Mouse (Mus musculus) cerebral cortex, adult 2 months (tissue): ENCODE data around the gene Nxpe5.

ENCODE experiments used
- WGBS: fragments of 180-500 bp; shearing (Covaris S2); methylation state at CpG from one replicate; pipeline ENCODE4 v1.1.7; 2018; 5-methylcytosine and 5-hydroxymethylcytosine counted together

The Nxpe5 gene

GRCm38 (mm10) chr5:138225700-138226099 lies at the start of gene Nxpe5:
Nxpe5 (plus strand) TSS chr5:138225898.
- WGBS: 72% methylated on average over 2 of the region's 2 CpGs

- WGBS: under 1% methylated on average over 31 of the region's 31 CpGs
Measured at GRCm38 (mm10) chr5:138186950-138187638, 38.6 kb upstream of the Nxpe5 start, which contains the start of the genes Taf6 and Cnpy4. Taf6 (minus strand) TSS chr5:138187451. Cnpy4 (plus strand) TSS chr5:138187485.

GRCm38 (mm10) chr5:138187661-138188306 lies 37.9 kb upstream of the Nxpe5 start:
- WGBS: under 1% methylated on average over 10 of the region's 10 CpGs

GRCm38 (mm10) chr5:138193771-138194727 lies 31.6 kb upstream of the Nxpe5 start, which contains the start of gene Mblac1:
Mblac1 (plus strand) TSS chr5:138194314.
- WGBS: 4% methylated on average over 54 of the region's 54 CpGs

- under 1% methylated on average over 29 of the region's 29 CpGs for WGBS
Measured at GRCm38 (mm10) chr5:138194755-138195345, 30.8 kb upstream of the Nxpe5 start.

DNA sequence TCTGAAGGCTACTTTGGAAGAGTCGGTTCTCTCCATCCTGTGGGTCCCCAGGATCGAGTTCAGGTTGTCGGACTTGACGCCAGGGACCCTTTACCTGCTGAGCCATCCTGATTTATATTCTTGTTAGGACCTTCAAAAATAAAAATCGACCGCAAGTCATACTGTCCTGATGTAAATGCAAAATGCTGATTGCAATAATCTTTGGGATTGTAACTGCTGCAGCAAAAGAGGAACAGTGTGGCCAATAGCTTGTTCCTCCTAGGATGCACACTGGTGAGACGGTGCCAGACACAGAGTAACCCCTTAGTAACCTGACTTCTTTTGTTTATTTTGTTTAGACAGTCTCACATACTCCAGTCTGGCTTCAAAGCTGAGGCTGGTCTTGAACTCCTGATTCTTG lies 30.2 kb upstream of the Nxpe5 start:
- 47% methylated on average over 7 of the region's 7 CpGs for WGBS

- WGBS: 3% methylated on average over 1 of the region's 1 CpGs
Measured at GRCm38 (mm10) chr5:138199576-138199975, 26.1 kb upstream of the Nxpe5 start.

- WGBS: 97% methylated on average over 3 of the region's 3 CpGs
Measured at GRCm38 (mm10) chr5:138202086-138202485, 23.6 kb upstream of the Nxpe5 start.

DNA sequence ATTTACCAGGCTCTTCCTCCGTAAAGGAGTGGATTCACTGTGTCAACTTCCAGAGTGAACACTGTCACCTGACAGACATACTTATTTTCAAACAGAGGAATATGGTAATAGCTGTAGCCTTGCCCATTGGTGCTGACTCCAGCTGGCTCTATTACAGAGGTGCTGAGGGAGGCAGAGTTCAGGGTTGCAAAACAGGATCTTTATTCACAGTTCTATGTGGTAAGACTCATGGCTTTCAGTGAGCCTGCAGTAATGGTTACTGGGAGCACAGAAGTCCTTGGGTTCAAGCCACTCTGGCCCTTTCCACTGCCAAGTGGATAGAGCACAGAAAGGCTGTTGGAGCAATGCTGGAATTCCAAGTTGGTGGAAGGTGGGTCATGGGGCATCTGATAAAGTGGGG lies 18.4 kb upstream of the Nxpe5 start:
- 71% methylated on average over 1 of the region's 1 CpGs for WGBS

DNA sequence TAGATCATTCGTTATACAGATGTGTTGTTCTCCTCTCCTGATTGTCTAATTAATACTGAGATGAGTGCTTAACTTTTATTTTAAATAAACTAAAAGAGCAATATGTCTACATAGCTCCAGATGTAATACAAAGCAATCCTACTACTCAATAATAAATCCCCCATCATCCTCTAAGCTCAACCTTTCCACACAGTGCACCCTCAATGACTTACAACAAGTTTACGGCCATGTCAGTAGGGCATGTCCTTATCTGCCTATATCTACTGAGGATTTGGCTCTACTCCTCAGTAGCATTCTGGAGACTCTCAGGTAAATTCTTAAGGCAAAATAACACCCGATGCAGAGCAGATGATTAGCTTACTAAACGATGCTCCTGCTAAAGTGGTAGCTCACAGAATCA lies 17.8 kb upstream of the Nxpe5 start:
- WGBS: 86% methylated on average over 4 of the region's 4 CpGs

GRCm38 (mm10) chr5:138216632-138217031 lies 9.1 kb upstream of the Nxpe5 start:
- WGBS: 93% methylated on average over 13 of the region's 13 CpGs

DNA sequence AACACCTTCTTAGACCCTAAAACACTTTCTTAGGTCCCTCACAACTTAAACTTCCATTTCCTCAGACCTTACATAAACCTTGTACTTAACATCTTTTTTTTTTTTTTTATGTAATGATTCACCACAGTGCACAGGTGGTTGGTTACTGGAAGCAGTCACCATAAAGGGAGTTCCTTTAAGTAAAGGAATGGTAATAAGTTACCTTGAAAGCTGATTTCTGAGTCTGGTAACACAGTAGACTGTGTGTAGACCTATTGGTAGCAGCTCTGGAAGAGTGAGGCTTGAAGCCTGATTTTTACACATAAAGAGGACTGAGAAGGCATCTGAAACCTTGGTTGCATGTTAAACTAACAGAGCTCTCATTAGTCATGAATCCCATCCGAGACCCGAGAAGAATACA lies 5.8 kb upstream of the Nxpe5 start:
- WGBS: 71% methylated on average over 2 of the region's 2 CpGs

DNA sequence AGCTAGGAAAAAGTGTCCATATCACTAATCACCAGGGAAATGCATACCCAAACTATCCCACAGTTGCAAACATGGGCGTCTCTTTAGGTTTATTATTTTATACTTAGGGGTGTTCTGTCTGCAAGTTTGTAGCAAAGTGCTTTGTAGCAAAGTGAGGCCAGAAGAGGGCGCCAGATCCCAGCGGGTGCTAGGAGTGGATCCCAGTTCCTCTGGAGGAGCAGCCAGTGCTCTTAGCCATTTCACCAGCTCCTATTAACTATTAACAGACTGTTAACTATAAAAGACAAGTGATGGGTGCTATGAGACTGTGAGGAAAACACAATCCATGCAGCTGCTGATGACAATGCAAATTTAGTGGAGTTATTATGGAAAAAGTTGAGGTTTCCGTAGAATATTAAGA lies 3.6 kb upstream of the Nxpe5 start:
- 20% methylated on average over 4 of the region's 4 CpGs for WGBS

DNA sequence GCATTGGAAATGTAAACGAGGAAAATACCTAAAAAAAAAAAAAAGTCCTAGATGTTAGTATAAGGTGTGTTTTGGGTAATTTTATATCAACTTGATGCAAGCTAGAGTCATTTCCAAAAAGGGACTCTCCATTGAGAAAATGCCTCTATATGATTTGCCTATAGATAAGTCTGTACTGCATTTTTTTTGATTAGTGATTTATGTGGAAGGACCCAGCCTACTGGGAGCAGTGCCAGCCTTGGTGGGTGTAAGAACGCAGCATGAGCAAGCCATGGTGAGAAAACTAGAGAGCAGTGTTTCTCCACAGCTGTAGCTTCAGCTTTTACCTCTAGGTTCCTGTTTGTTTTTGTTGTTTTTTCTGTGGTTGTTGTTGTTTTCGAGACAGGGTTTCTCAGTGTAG lies 2.4 kb upstream of the Nxpe5 start:
- 43% methylated on average over 3 of the region's 3 CpGs for WGBS

GRCm38 (mm10) chr5:138226491-138226890 lies 793 bp downstream of the Nxpe5 start:
- WGBS: 79% methylated on average over 4 of the region's 4 CpGs

GRCm38 (mm10) chr5:138227367-138227766 lies 1.7 kb downstream of the Nxpe5 start:
- WGBS: 72% methylated on average over 2 of the region's 2 CpGs

- WGBS: 48% methylated on average over 3 of the region's 3 CpGs
Measured at GRCm38 (mm10) chr5:138228026-138228425, 2.3 kb downstream of the Nxpe5 start.

- WGBS: 92% methylated on average over 3 of the region's 3 CpGs
Measured at GRCm38 (mm10) chr5:138229511-138229910, 3.8 kb downstream of the Nxpe5 start.

DNA sequence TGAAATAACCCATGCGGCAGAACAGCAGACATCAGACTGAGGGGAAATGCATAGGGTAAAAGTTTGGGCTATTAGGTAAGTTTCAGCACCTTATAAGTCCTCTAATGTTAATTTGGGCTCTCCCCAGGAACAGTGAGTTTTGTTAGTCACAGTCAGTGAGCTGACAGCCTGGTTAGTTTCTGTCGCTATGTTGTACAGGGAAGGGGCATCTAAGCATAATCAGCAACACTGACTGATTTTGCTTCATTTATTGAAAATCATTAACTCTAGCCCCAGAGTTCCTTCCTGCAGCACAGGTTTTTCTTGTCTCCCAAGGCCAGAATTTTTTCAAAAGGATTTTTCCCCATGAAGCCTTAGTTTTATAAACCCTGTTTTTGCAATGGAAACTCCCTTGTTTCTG lies 8.1 kb downstream of the Nxpe5 start:
- WGBS: 86% methylated on average over 2 of the region's 2 CpGs

- 53% methylated on average over 2 of the region's 2 CpGs for WGBS
Measured at GRCm38 (mm10) chr5:138241511-138241910, 15.8 kb downstream of the Nxpe5 start.

- 89% methylated on average over 12 of the region's 12 CpGs for WGBS
Measured at GRCm38 (mm10) chr5:138251144-138251543, 25.4 kb downstream of the Nxpe5 start.

DNA sequence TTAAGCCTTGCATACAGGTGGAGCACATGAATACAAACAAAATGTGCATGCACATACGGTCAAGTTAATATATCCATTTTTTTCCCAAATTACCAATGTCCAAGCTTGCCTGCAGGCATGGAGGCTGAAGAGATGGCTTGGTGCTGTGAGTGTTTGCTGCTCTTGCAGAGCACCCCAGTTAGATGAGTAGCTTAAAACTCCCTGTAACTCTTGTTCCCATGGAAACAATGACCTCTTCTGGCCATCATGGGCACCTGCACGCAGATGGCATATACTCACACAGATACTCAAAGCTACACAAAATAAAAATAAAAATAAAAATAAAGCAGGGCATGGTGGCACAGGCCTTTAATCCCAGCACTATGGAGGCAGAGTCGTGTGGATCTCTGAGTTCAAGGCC lies 27.4 kb downstream of the Nxpe5 start:
- 93% methylated on average over 3 of the region's 3 CpGs for WGBS
